Mouse (Mus musculus) gastrocnemius, adult 2 months (tissue): ENCODE results near the gene Rab10. TPM values are rescaled to one million over a fixed set of nuclear protein-coding genes. Genes with fewer than 3 reads are reported as not detected.

Experiments
- DNase-seq: peaks from one replicate; pipeline ENCODE4 v3.0.0; 2022
- H3K27ac ChIP-seq: fragments of 200-600 bp; 2 replicates; pipeline ENCODE4 v1.8.1; 2022; ENCODE audit warnings: mild to moderate bottlenecking
- H3K4me3 ChIP-seq: fragments of 200-600 bp; 2 replicates; pipeline ENCODE4 v1.8.1; 2022; ENCODE audit warnings: mild to moderate bottlenecking, moderate library complexity
- CTCF ChIP-seq: fragments of 200-600 bp; IDR thresholded peaks from 2 replicates; pipeline ENCODE4 v1.8.1; 2022; ENCODE audit warnings: antibody characterized with exemption, mild to moderate bottlenecking, moderate library complexity
- intact Hi-C: fragments of 180-260 bp; cut with DNase I; formaldehyde crosslinking; loops from one replicate; pipeline ENCODE4 v1.15.1; 2025
- total RNA-seq, 2 experiments: library from RNA; stranded (reverse); gene quantifications; 2 replicates each; pipeline ENCODE4 v1.2.3; 2021

Gene Rab10
- total RNA-seq, 2 experiments from 2014 or later, result 272 to 301 TPM

GRCm38 (mm10) chr12:3253591-3253990 lies 56.2 kb downstream of the Rab10 start:
- peak; percentile 54 for TF ChIP-seq CTCF
- Histone ChIP-seq H3K4me3 (no peak overlapping the region), H3K27ac (no peak overlapping the region)
- intact Hi-C loops, result loop anchor here (5.0 kb wide), 2 partner anchors 54 to 104 kb away; partner anchors contain the start of gene Rab10
- DNase-seq, result no peak

DNA sequence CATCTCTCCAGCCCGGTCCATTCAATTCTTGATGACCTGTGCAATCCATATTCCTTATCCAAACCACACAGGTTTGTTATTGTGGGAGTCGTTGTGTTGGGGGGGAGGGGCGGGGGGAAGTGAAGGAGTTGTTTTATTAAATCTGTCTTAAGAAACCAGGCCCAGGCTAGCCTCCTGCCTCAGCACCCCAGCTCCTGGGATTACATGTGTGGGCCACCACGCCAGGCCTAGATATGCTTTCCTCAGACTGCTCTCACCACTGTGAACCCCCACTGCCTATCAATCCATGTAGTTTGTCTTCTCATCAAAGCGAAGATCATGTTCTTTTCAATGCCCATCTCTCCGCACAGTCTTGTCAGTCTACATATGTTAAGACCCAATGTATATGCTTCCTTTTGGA lies 63.7 kb downstream of the Rab10 start:
- TF ChIP-seq CTCF, result no peak
- Histone ChIP-seq H3K27ac (no peak overlapping the region), H3K4me3 (no peak overlapping the region)
- DNase-seq, result no peak
- intact Hi-C loops, result no loop called here

DNA sequence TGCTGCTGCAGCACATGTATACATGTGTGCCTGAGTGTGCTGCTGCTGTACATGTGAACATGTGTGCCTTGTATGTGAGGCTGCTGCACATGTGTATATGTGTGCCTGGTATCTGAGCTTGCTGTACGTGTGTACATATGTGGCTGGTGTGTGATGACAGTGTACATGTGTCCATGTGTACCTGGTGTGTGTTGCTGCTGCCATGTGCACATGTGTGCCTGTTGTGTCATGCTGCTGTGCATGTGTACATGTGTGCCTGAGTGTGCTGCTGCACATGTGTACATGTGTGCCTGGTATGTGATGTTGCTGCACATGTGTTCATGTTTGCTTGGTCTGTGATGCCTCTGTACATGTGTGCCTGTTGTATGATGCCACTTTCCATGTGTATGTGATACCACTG lies 70.2 kb downstream of the Rab10 start:
- no peak overlapping the region for H3K27ac ChIP-seq
- intact Hi-C loops, result loop anchor here (5.0 to 10.0 kb wide), 2 partner anchors 68 to 995 kb away; partner anchors contain the start of genes Cenpo, Ptrhd1 and Rab10
- no peak overlapping the region for H3K4me3 ChIP-seq
- no peak for DNase-seq
- TF ChIP-seq CTCF, result no peak

DNA sequence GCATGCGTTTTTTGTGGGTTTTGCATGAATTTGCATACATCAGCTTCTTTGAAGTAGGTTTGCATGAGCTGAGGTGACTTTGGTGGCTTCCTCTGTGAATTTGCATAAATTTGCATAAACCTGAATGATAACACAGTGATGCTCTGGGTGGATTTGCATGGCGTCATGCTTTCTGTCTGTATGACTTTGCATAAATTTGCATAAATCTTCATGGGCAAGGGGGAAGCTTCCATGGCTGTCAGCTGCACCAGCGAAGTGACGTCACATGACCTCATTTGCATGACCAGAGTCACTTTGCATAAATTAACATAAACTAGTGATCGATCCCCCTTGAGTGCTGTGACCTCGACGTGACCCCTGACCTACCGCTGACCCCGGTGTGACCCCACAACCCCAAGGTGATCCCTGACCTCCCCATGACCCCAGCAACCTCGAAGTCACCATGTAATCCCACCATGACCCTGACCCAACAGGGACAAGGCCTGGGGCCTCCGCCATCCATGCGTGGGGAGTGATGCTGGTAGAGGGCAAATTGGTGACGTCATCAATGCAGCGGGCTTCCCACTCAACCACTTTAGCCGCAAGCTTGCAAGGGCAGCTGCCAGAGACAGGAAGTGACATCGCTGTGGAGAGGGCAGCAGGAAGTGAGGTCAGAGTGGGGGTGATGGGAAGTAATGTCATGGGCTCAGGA lies 71.3 kb downstream of the Rab10 start:
- intact Hi-C loops, result loop anchor here (5.0 to 10.0 kb wide), 2 partner anchors 69 to 996 kb away; partner anchors contain the start of genes Cenpo, Ptrhd1 and Rab10
- DNase-seq, result peak; percentile 20
- H3K4me3 ChIP-seq, result no peak overlapping the region
- no peak overlapping the region for H3K27ac ChIP-seq
- TF ChIP-seq CTCF, result no peak

GRCm38 (mm10) chr12:3237799-3238198 lies 72.0 kb downstream of the Rab10 start:
- H3K27ac ChIP-seq, result no peak overlapping the region
- intact Hi-C loops, result loop anchor here (2.0 to 10.0 kb wide), 3 partner anchors 70 to 997 kb away; partner anchors contain the start of genes Cenpo, Ptrhd1 and Rab10
- H3K4me3 ChIP-seq, result no peak overlapping the region
- DNase-seq, result peak; percentile 24
- TF ChIP-seq CTCF, result no peak

DNA sequence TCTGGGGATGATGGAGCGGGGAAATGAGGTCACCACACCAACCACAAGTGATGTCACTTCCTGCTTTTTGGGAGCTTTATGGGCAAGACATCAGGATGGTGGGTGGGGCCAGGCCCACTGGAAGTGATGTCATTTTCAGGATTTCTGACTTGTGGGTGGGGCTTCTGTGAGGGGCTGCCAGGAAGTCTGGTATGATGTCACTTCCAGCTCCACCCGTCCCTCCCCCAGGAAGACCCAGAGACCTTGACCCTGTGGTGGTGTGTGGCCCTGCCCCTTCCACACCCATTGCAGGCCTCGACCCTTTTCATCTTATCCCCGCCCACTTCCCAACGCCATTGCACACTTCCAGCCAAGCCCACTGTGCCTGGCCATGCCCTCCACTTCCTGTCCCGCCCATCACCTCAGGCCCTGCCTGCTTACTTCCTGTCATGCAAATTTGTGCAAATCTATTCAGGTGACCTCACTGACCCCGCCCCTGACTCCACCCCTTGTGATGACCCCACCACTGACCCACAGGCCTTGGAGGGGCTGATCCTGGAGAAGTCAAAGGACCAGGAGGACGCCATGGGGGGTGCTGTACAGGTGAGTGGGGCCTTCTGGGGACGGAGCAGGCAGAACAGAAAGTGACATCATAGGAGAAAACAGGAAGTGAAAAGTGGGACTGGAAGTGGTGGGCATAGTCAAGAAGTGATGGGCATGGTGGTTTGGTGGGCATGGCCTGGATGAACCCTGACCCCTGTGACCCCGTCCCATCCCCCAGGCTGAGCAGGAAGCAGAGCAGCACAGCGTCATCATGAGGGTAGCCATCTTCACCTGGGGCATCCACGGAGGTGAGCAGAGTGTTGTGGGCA lies 72.7 kb downstream of the Rab10 start:
- peak; percentile 42 for DNase-seq
- TF ChIP-seq CTCF, result no peak
- no peak overlapping the region for H3K27ac ChIP-seq
- intact Hi-C loops, result loop anchor here (2.0 to 10.0 kb wide), 3 partner anchors 70 to 998 kb away; partner anchors contain the start of genes Cenpo, Ptrhd1 and Rab10
- H3K4me3 ChIP-seq, result 0 out of 2 replicates have a peak overlapping the region, but pooled peaks have one; percentile 82

DNA sequence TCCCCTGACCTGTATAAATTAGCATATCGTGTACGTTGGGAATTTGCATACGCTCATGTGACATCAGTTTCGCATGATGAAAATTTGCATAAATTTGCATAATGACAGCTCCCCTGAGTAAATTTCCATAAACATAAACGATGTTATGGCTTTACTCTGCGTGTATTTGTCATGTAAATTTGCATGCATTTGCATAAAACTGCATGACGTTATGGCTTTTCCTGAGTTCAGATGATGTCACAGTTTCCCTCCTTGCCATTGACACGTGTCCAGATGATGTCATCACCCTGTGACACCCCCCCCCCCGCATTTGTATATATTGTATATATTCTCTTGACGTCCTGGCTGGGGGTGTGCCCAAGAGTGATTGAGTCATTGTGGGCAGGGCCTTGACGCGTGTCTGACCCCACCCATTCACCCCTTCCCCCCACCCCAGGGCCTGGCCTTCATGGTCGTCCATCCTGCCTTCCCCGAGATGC lies 73.6 kb downstream of the Rab10 start:
- peak overlapping the region; percentile 95 for H3K27ac ChIP-seq
- intact Hi-C loops, result loop anchor here (2.0 to 10.0 kb wide), 3 partner anchors 71 to 999 kb away; partner anchors contain the start of genes Cenpo, Ptrhd1 and Rab10
- no peak for TF ChIP-seq CTCF

DNA sequence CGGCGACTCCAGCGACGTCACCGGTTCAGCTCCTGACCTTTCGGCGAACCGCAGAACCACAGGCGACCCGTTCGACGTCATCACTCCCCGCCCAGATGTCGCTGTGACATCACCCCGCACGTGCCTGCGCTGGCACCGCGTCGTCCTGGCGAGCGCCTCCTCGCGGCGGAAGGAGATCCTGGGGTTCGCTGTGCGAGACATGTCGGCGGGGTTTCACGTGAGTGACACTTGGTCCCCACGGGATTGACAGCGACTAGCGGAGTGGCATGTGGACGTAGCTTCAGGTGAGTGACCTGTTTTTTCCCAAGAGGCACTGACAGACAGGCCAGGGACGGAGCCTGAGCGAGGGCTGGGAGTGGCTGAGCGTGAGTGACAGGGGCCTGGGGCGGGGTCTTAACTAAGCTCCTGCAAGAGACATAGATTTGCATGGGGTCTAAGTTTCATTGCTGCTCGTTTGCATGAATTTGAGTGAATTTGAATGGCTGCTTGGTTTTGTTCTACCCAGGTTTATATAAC lies 74.1 kb downstream of the Rab10 start:
- intact Hi-C loops, result loop anchor here (2.0 to 10.0 kb wide), 3 partner anchors 72 to 999 kb away; partner anchors contain the start of genes Cenpo, Ptrhd1 and Rab10
- Histone ChIP-seq H3K4me3 (peak overlapping the region; percentile 82), H3K27ac (peak overlapping the region; percentile 95)
- TF ChIP-seq CTCF, result peak; percentile 80
- DNase-seq, result peak; percentile 96

More for the DNA sequence above, 73.6 kb downstream of the Rab10 start:
- H3K4me3 ChIP-seq, result peak overlapping the region; percentile 82
- peak; percentile 41 for DNase-seq

DNA sequence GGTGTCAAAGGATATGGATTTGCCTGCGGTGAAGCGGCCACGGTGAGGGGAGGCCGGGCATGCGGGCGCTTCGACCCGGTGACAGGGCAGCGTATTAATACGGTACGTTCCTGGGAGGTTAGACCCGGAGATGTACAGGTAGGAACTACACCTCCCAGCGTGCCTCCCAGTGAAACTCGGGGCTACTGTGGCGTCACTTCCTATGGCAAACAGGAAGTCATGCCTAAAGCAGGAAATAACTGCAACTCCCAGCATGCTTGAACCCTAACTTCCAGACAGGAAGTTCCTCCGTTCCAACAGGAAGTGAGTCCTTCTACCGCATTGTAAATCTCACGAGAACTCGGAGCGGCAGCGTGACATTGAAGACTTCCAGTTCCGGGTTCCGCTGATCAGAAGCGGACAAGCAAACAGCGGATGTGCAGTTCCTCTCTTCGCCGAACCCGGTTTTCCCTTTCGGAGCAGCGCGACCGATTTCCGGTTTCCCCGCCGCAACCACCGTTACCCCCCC lies 74.6 kb downstream of the Rab10 start:
- DNase-seq, result peak; percentile 91
- no peak for TF ChIP-seq CTCF
- H3K4me3 ChIP-seq, result peak overlapping the region; percentile 82
- H3K27ac ChIP-seq, result peak overlapping the region; percentile 95
- intact Hi-C loops, result loop anchor here (5.0 to 10.0 kb wide), 2 partner anchors 72 to 1000 kb away; partner anchors contain the start of genes Cenpo, Ptrhd1 and Rab10

DNA sequence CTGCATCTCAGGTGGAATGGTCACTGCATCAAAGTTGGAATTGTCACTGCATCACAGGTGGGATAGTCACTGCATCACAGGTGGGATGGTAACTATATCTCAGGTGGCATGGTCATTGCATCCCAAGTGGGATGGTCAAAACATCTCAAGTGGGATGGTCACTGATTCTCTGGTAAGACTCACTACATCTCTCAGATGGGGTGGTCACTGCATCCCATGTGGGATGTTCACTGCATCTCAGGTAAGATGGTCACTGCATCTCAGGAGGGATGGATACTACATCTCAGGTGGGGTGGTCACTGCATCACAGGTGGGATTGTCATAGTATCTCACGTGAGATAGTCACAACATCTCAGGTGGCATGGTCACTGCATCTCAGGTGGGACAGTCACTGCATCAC lies 75.7 kb downstream of the Rab10 start:
- intact Hi-C loops, result loop anchor here (10.0 kb wide), 1 partner anchor 1001 kb away; the partner anchor contains the start of genes Cenpo and Ptrhd1
- Histone ChIP-seq H3K4me3 (no peak overlapping the region), H3K27ac (no peak overlapping the region)
- no peak for TF ChIP-seq CTCF
- no peak for DNase-seq

DNA sequence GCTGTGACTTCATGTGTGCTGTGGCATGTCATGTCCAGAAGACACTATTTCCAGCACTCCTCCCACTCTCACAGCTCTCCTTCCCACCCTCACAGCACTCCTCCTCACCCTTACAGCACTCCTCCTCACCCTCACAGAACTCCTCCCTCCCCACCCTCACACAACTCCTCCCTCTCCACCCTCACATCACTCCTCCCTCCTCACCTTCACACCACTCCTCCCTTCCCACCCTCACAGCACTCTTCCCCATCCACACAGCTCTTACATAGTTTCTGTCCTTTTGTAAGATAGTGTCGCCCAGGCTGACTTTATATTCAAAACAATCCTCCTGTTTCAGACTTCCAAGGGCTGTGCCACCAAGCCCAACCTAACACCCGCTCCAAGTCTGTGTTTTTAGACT lies 86.4 kb downstream of the Rab10 start:
- H3K27ac ChIP-seq, result no peak overlapping the region

GRCm38 (mm10) chr12:3210181-3210580 lies 99.6 kb downstream of the Rab10 start:
- intact Hi-C loops, result loop anchor here (10.0 kb wide), 1 partner anchor 115 kb away; no protein-coding TSS in a partner anchor
- H3K27ac ChIP-seq, result no peak overlapping the region
- DNase-seq, result no peak
- no peak overlapping the region for H3K4me3 ChIP-seq
- TF ChIP-seq CTCF, result no peak

More for the DNA sequence above, 86.4 kb downstream of the Rab10 start:
- no peak overlapping the region for H3K4me3 ChIP-seq
- intact Hi-C loops, result no loop called here
- DNase-seq, result no peak
- no peak for TF ChIP-seq CTCF
